Mouse (Mus musculus) T-cell, adult 66 days (primary cell): ENCODE measurements around the gene Ost4. TPM values are rescaled to one million over a fixed set of nuclear protein-coding genes. Genes with fewer than 3 reads are reported as not detected.

Source experiments
- total RNA-seq, 2 experiments: library from RNA; stranded (reverse); gene quantifications; 3 replicates in 1 of 2; 4 replicates in 1 of 2; pipeline ENCODE4 v1.2.4; 2023

Ost4 gene
- 100 to 1,000 TPM; 146 to 177 TPM for total RNA-seq

GRCm38 (mm10) chr5:30907413-30908059 is at the start of gene Ost4:
Ost4 (minus strand) TSS chr5:30907788.

GRCm38 (mm10) chr5:30944956-30945781 is 37.6 kb upstream of the Ost4 start, which contains the start of gene Cgref1:
Cgref1 (minus strand) TSS chr5:30945591.

GRCm38 (mm10) chr5:30921256-30922033 is 13.9 kb upstream of the Ost4 start, which contains the start of gene Khk:
Khk (plus strand) TSS chr5:30921431.

GRCm38 (mm10) chr5:30913060-30913841 is 5.7 kb upstream of the Ost4 start, which contains the start of gene Emilin1:
Emilin1 (plus strand) TSS chr5:30913402.

GRCm38 (mm10) chr5:30888337-30889087 is 19.1 kb downstream of the Ost4 start, which contains the start of gene Agbl5:
Agbl5 (plus strand) TSS chr5:30888694.

GRCm38 (mm10) chr5:30867712-30868111 is 39.9 kb downstream of the Ost4 start, which contains the start of gene Tmem214:
Tmem214 (plus strand) TSS chr5:30868012.

Other genes starting within 250 kb of the Ost4 start
- 100 to 1,000 TPM; 111 to 123 TPM for gene Cenpa, start 241.0 kb downstream of the Ost4 start, total RNA-seq
- under 1 TPM; 0.35 to 0.59 TPM for gene Dpysl5, start 196.2 kb downstream of the Ost4 start, total RNA-seq
- 10 to 100 TPM in 1 of 2 experiments, 1 to 10 TPM in 1; 9.5 to 16.2 TPM for gene Mapre3, start 93.1 kb downstream of the Ost4 start, total RNA-seq
- 10 to 100 TPM; 40.7 to 42.2 TPM for gene Tmem214, start 39.8 kb downstream of the Ost4 start, total RNA-seq
- 10 to 100 TPM; 11.7 to 12.2 TPM for gene Agbl5, start 19.1 kb downstream of the Ost4 start, total RNA-seq
- 1 to 10 TPM; 3.5 to 4.3 TPM for gene Emilin1, start 5.6 kb upstream of the Ost4 start, total RNA-seq
- 10 to 100 TPM; 13.9 to 16.4 TPM for gene Khk, start 13.6 kb upstream of the Ost4 start, total RNA-seq
- not detected for gene Cgref1, start 37.8 kb upstream of the Ost4 start, total RNA-seq
- gene Preb, start 52.6 kb upstream of the Ost4 start, total RNA-seq = 100 to 1,000 TPM; 180 to 181 TPM
- not detected for gene Tcf23, start 60.9 kb upstream of the Ost4 start, total RNA-seq
- 10 to 100 TPM; 28.9 to 36.2 TPM for gene Atraid, start 140.5 kb upstream of the Ost4 start, total RNA-seq
- gene Slc5a6, start 141.1 kb upstream of the Ost4 start, total RNA-seq = 10 to 100 TPM; 11.3 to 11.4 TPM
- gene Cad, start 147.0 kb upstream of the Ost4 start, total RNA-seq = 10 to 100 TPM; 57.5 to 68.5 TPM
- not detected for gene Dnajc5g, start 198.5 kb upstream of the Ost4 start, total RNA-seq
- gene Slc30a3, start 200.4 kb upstream of the Ost4 start, total RNA-seq = under 1 TPM in 1 of 2 experiments, not detected in 1; 0.30 TPM
- not detected for gene Trim54, start 208.9 kb upstream of the Ost4 start, total RNA-seq
- not detected for gene Ucn, start 231.0 kb upstream of the Ost4 start, total RNA-seq
- gene Mpv17, start 246.5 kb upstream of the Ost4 start, total RNA-seq = 10 to 100 TPM; 19.5 to 25.3 TPM